Mouse (Mus musculus) gastrocnemius, adult 2 months (tissue): ENCODE measurements around the gene Tns3. TPM values are rescaled to one million over a fixed set of nuclear protein-coding genes. Genes with fewer than 3 reads are reported as not detected.
A peak's percentile ranks its signal among the peaks of the same experiment; 100 is the strongest.
"Not testable (repeated sequence)": the region's sequence is repeated elsewhere in the genome, so short reads cannot be mapped to it uniquely, and the experiment has no call there.

ENCODE experiments used
- DNase-seq: peaks from one replicate; pipeline ENCODE4 v3.0.0; 2022
- H3K27ac ChIP-seq: fragments of 200-600 bp; 2 replicates; pipeline ENCODE4 v1.8.1; 2022; ENCODE audit warnings: mild to moderate bottlenecking
- H3K4me3 ChIP-seq: fragments of 200-600 bp; 2 replicates; pipeline ENCODE4 v1.8.1; 2022; ENCODE audit warnings: mild to moderate bottlenecking, moderate library complexity
- CTCF ChIP-seq: fragments of 200-600 bp; IDR thresholded peaks from 2 replicates; pipeline ENCODE4 v1.8.1; 2022; ENCODE audit warnings: antibody characterized with exemption, mild to moderate bottlenecking, moderate library complexity
- intact Hi-C: fragments of 180-260 bp; cut with DNase I; formaldehyde crosslinking; loops from one replicate; pipeline ENCODE4 v1.15.1; 2025
- total RNA-seq, 2 experiments: library from RNA; stranded (reverse); gene quantifications; 2 replicates each; pipeline ENCODE4 v1.2.3; 2021

The Tns3 gene
- total RNA-seq, 2 experiments from 2014 or later: 4.9 to 9.8 TPM

DNA sequence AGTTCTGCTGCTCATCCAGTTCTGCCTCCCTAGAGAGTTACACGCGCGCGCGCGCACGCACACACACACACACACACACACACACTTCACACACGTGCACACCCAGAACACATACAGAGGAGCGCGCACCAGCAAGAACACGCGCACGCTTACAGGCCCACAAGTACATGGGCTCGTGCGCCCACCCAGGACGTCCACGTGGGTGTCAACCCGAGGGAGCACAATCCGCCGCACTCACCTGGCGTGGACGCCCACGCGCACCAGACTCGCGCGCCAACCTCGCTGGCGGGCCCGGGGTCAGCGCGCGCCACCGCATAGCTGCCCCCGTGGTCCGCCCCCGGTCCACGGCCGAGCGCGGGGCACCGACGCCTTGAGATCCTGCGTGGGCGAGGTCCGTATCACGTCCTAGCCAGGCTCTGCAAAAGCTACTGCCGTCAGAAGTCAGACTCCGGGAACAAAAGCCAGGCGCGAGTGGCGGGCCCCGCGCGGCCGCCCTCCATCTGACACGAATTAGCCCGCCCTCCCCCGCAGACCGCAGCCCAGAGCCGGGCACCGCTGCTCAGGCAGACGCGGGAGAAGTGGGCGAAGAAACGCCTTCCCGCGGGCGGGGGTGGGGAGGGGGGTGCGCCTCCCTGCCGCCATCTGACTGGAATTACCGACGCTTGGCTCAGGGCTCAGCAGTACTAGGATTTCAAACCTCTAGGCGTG lies 40.0 kb downstream of the Tns3 start:
- intact Hi-C loops: no loop called here
- peak; percentile 60 for DNase-seq
- H3K4me3 ChIP-seq: peak overlapping the region; percentile 84
- peak overlapping the region; percentile 67 for H3K27ac ChIP-seq
- TF ChIP-seq CTCF: no peak

DNA sequence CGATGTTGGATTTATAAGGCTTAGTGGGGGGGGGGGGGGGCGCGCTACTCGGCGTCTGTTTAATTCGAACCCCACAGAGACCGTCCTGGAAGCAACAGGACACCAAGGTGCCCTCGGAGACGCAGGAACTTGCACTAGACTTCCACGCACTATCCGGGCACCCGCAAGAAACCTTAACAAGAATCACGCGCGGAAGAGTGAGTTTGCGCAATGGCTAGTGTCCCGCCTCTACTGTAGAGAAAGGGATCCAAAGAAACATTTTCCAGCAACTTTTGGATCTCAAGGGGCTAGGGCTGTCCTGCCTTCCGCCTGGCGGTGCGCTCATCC lies 40.5 kb downstream of the Tns3 start:
- Histone ChIP-seq H3K27ac (peak overlapping the region; percentile 67), H3K4me3 (peak overlapping the region; percentile 84)
- no peak for TF ChIP-seq CTCF
- DNase-seq: no peak
- intact Hi-C loops: no loop called here

- no peak for DNase-seq
- TF ChIP-seq CTCF: no peak
- intact Hi-C loops: no loop called here
- Histone ChIP-seq H3K4me3 (no peak overlapping the region), H3K27ac (no peak overlapping the region)
Measured at GRCm38 (mm10) chr11:8622668-8623067, 41.7 kb downstream of the Tns3 start.

- H3K27ac ChIP-seq, DNase-seq, H3K4me3 ChIP-seq, intact Hi-C loops: not testable (repeated sequence)
Measured at GRCm38 (mm10) chr11:8619111-8619510, 45.2 kb downstream of the Tns3 start.

DNA sequence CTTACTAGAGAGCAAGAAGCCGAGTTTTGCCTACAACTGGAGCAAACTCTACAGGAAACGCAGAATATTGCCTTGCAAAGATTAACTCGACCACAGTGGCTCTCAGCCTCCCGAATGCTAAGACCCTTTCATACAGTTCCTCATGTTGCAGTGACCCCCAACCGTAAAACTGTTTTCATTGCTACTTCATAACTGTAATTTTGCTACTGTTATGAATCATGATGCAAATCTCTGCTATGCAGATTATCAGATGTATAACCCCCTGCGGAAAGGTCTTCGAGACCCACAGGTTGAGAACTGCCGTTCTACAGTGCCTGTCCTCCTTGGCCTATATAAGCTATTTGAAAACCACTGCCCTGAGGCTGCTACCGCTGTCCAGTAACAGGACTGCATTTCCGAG lies 46.0 kb downstream of the Tns3 start:
- intact Hi-C loops: no loop called here
- DNase-seq: no peak
- TF ChIP-seq CTCF: no peak
- H3K4me3 ChIP-seq: no peak overlapping the region
- no peak overlapping the region for H3K27ac ChIP-seq

DNA sequence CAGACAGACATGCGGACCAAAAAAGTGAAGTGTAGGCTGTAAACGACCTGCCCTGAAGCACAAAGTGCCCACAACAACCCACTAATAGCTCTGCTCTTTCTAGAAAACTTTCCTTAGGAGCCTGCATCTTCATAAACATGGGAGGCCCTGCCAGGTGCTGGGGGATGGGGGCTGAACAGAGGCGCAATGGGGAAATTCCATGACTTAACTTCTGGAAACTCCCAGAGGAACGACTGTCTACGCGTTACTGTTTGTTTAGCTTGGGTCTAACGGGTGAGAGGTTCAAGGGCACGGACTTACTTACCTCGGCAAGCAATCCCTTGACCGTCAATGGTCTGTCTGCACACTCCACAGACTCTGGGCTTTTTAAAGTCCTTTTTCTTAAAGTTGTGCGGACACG lies 48.9 kb downstream of the Tns3 start:
- H3K27ac ChIP-seq: no peak overlapping the region
- intact Hi-C loops: no loop called here

GRCm38 (mm10) chr11:8610456-8610855 lies 53.9 kb downstream of the Tns3 start:
- no peak for DNase-seq
- intact Hi-C loops: no loop called here
- TF ChIP-seq CTCF: no peak
- Histone ChIP-seq H3K27ac (no peak overlapping the region), H3K4me3 (no peak overlapping the region)

More for the DNA sequence above, 48.9 kb downstream of the Tns3 start:
- H3K4me3 ChIP-seq: no peak overlapping the region
- DNase-seq: no peak
- no peak for TF ChIP-seq CTCF

GRCm38 (mm10) chr11:8609873-8610272 lies 54.5 kb downstream of the Tns3 start:
- TF ChIP-seq CTCF: no peak
- no peak overlapping the region for H3K27ac ChIP-seq
- no peak for DNase-seq
- intact Hi-C loops: no loop called here
- H3K4me3 ChIP-seq: no peak overlapping the region

GRCm38 (mm10) chr11:8607123-8607522 lies 57.2 kb downstream of the Tns3 start:
- intact Hi-C loops: no loop called here
- Histone ChIP-seq H3K4me3 (no peak overlapping the region), H3K27ac (no peak overlapping the region)
- DNase-seq: no peak
- TF ChIP-seq CTCF: no peak

DNA sequence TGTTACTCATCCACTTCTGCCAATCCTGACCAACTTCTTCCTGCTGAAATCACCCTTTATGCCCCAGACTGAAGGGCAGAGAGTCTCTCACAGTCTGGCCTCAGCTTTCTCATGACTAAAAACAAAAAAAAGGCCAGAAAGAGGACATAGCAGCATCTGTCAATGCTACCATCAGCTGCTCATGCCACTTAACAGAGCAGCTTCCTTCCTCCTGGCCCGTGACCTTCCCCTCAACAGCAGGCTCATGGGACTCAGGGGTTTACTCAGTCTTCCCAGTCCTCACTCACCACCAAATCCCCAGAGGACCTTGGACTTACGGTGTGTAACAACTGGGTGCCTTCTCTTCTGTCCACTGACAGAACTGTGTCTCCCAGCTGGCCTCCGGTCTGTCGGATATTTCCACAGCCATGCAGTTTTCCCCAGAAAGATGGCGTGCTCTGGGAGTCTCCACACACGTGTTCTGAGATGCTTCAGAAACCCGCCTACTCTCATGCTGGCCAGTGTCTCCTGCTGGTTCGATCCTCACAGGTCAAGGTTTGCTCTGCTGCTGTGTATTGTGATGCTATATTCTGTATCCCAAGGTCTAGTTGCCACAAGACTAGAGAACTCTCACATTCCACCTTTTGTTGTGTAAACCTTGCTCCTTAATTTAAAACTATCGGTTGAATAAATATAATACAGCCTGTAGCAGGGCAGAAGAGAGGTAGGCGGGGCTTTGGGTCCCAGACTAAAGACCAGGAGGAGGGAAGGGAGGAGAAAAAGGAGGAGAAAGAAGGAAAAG lies 59.4 kb downstream of the Tns3 start:
- no peak for DNase-seq
- Histone ChIP-seq H3K4me3 (no peak overlapping the region), H3K27ac (no peak overlapping the region)
- TF ChIP-seq CTCF: no peak
- intact Hi-C loops: no loop called here

DNA sequence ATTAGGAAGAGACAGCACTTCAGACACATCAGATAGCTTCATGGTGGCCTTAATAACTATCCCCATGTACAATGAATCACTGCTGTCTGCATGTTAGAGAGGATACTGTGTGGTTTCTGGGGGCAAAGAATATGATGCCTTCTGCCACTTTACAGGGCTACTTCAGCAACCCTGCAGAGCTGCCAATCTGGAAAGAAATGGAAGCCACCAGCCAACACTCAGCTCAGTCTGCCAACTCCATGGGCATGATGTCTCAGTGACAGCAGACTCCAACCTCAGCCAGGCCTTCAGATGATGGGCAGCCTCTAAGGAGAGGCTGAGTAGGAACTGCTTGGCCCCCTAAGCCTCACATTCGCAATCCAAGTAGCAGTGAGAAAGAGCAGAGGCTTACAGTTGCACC lies 61.7 kb downstream of the Tns3 start:
- no peak for TF ChIP-seq CTCF
- Histone ChIP-seq H3K4me3 (no peak overlapping the region), H3K27ac (no peak overlapping the region)
- intact Hi-C loops: no loop called here
- DNase-seq: peak; percentile 61

DNA sequence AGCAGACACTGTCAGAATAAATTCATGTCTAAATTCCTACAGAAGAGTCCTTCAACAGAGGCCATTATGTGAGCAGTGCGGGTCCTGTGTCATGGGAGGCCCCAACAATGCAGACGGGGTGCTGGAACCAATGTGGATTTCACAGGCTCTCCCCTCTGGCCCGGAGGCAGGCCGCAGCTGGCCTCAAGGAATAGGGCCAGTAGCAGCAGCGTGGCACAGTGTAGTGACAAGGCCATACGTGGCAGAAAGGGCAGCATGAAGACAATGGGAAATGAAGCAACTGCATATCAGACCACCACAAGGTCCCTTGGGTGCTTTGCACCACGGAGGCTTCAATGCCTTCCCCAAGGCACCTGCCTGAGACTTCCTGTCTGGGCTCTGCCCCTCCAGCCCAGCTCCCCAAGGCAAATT lies 62.9 kb downstream of the Tns3 start:
- TF ChIP-seq CTCF: no peak
- no peak overlapping the region for H3K4me3 ChIP-seq
- peak overlapping the region; percentile 12; the same call in 1 of the 2 replicates for H3K27ac ChIP-seq
- DNase-seq: no peak
- intact Hi-C loops: no loop called here

DNA sequence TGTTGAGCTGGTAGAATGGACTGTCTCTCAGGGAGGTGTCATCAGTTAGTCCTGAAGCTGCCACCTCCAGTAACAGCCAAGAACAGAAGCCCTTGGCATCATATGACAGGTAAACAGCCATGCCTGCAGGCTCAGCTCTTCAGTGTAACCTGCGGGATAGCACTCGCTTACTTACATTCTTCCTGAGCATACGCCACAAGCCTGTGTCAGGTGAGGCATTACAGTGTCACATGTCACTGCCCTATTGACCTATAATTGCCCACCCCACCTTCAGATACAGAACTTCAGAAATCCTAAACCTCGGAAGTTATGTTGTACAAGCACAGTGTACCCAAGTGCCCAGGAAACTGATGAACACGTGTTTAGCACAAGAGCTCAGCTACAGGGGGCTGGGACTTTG lies 68.7 kb downstream of the Tns3 start:
- intact Hi-C loops: no loop called here
- no peak for DNase-seq
- no peak for TF ChIP-seq CTCF
- H3K4me3 ChIP-seq: no peak overlapping the region
- peak overlapping the region; percentile 12; the same call in 1 of the 2 replicates for H3K27ac ChIP-seq

GRCm38 (mm10) chr11:8593172-8593571 lies 71.2 kb downstream of the Tns3 start:
- intact Hi-C loops: no loop called here

More at GRCm38 (mm10) chr11:8593172-8593571, 71.2 kb downstream of the Tns3 start:
- TF ChIP-seq CTCF: no peak
- no peak overlapping the region for H3K27ac ChIP-seq
- no peak for DNase-seq
- no peak overlapping the region for H3K4me3 ChIP-seq
